Mouse (Mus musculus) ES-Bruce4 (cell line): ENCODE measurements around the gene Rab4b.

ENCODE experiments used
- CTCF ChIP-seq: IDR thresholded peaks from one replicate; pipeline ENCODE4 v1.8.1; 2011; ENCODE audit warnings: low read depth, low read length
- POLR2A ChIP-seq: IDR thresholded peaks from one replicate; pipeline ENCODE4 v1.8.1; 2011; ENCODE audit warnings: low read length; ENCODE audit not compliant: insufficient read depth

DNA sequence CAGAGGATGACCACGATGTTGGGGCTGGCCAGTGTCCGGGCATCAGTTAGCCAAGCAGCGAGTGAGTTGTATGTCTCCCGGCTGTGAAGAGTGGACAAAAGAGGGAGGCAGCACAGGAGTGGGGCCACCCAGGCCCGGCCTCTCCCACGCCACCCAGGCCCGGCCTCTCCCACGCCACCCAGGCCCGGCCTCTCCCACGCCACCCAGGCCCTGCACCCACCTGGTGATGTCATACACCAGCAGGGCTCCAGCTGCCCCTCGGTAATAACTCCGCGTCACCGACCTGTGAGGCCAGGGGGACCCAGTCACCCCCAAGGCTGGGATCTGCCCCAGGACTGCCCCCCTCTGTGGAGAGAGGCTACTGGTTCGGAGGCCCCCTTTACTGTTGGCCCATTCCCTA is 4.2 kb downstream of the Rab4b start:
- TF ChIP-seq POLR2A (no peak), CTCF (no peak)
